12 mouse cellular contexts compared by ENCODE assay signal in the genomic region with DNA sequence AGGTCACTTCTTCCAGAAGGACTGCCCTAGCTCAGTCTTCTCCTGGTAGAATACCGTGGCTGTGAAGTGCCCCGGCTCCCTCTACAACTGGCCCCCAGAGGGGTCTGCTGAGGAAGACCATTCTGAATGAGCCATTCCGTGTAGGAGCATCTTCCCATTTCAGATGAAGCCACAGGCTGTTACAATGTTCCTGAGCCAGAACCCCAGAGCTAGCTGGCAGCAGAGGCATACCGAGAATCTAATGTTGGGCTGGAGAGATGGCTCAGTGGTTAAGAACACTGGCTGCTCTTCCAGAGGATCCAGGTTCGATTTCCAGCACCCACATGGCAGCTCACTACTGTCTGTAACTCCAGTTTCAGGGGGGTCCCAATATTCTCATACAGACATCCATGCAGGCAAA.
"Had no signal": no experiment of that assay in that cellular context is flagged by ENCODE, and none has a peak within 500 bp of the region (broad histone marks: within the 10 kb centered on the region; RNA-seq: fewer than 3 reads in every experiment).

No protein-coding gene starts in this region.

- DNase-seq: left cerebral cortex, postnatal 4 days; liver; liver, embryonic 13.5 days; liver, postnatal 0 days; lung, adult 18-20 months; lung, adult 2 months; lung, embryonic 14.5 days; lung, postnatal 10 days; lung, postnatal 14 days; lung, postnatal 36 days; lung, postnatal 4 days; midbrain, embryonic 14.5 days had no signal
